Mouse (Mus musculus): ENCODE measurements at regions not wholly inside any gene's neighbourhood (a gene's known extent, or its start where the extent isn't known, plus 50 kb on each side); places are given as distances from the start of the nearest gene placed in this dataset.

- no peak overlapping the region for H3K4me2 ChIP-seq (ENCODE audit: low read depth, low read length)
- no peaks in the 10 kb centered on the region for H3K36me3 ChIP-seq (ENCODE audit: control insufficient read depth, insufficient read depth)
- H3K4me1 ChIP-seq (ENCODE audit: control insufficient read depth, low read depth, low read length): no peaks in the 10 kb centered on the region
- no peak overlapping the region for H3K9ac ChIP-seq (ENCODE audit: low read depth, low read length)
- no peaks in the 10 kb centered on the region for H3K9me3 ChIP-seq (replicated peaks; ENCODE audit: control insufficient read depth, low read length)
- no peak overlapping the region for H3K4me3 ChIP-seq (ENCODE audit: low read depth, low read length)
- 14% methylated on average over 3 of the region's 3 CpGs for WGBS (ENCODE audit: insufficient replicate concordance)
- no peak overlapping the region for H3K27ac ChIP-seq (ENCODE audit: low read length)
- H3K27me3 ChIP-seq (ENCODE audit: control insufficient read depth, insufficient read depth, low read depth, low read length): no peaks in the 10 kb centered on the region
- no peak for ATAC-seq (ENCODE audit: low read depth)
Measured at GRCm38 (mm10) chr19:37821243-37821642, 123.6 kb downstream of the Cyp26a1 start.

GRCm38 (mm10) chr19:37821671-37822190 lies 124.1 kb downstream of the Cyp26a1 start:
- Histone ChIP-seq H3K27ac (ENCODE audit: low read length) (no peak overlapping the region), H3K9ac (ENCODE audit: low read depth, low read length) (no peak overlapping the region), H3K27me3 (ENCODE audit: control insufficient read depth, insufficient read depth, low read depth, low read length) (no peaks in the 10 kb centered on the region), H3K36me3 (ENCODE audit: control insufficient read depth, insufficient read depth) (no peaks in the 10 kb centered on the region), H3K4me1 (ENCODE audit: control insufficient read depth, low read depth, low read length) (no peaks in the 10 kb centered on the region), H3K9me3 (replicated peaks; ENCODE audit: control insufficient read depth, low read length) (no peaks in the 10 kb centered on the region), H3K4me2 (ENCODE audit: low read depth, low read length) (no peak overlapping the region), H3K4me3 (ENCODE audit: low read depth, low read length) (no peak overlapping the region)
- WGBS (ENCODE audit: insufficient replicate concordance): 68% methylated on average over 3 of the region's 3 CpGs
- no peak for ATAC-seq (ENCODE audit: low read depth)

- 55% methylated on average over 5 of the region's 5 CpGs for WGBS (ENCODE audit: insufficient replicate concordance)
- ATAC-seq (ENCODE audit: low read depth): no peak
- Histone ChIP-seq H3K36me3 (ENCODE audit: control insufficient read depth, insufficient read depth) (no peaks in the 10 kb centered on the region), H3K4me3 (ENCODE audit: low read depth, low read length) (no peak overlapping the region), H3K4me2 (ENCODE audit: low read depth, low read length) (no peak overlapping the region), H3K9me3 (replicated peaks; ENCODE audit: control insufficient read depth, low read length) (no peaks in the 10 kb centered on the region), H3K4me1 (ENCODE audit: control insufficient read depth, low read depth, low read length) (no peaks in the 10 kb centered on the region), H3K27ac (ENCODE audit: low read length) (no peak overlapping the region), H3K27me3 (ENCODE audit: control insufficient read depth, insufficient read depth, low read depth, low read length) (no peaks in the 10 kb centered on the region), H3K9ac (ENCODE audit: low read depth, low read length) (no peak overlapping the region)
Measured at GRCm38 (mm10) chr19:37824155-37824554, 126.6 kb downstream of the Cyp26a1 start.

- Histone ChIP-seq H3K4me1 (ENCODE audit: control insufficient read depth, low read depth, low read length) (no peaks in the 10 kb centered on the region), H3K27ac (ENCODE audit: low read length) (no peak overlapping the region), H3K4me2 (ENCODE audit: low read depth, low read length) (no peak overlapping the region), H3K9ac (ENCODE audit: low read depth, low read length) (no peak overlapping the region), H3K27me3 (ENCODE audit: control insufficient read depth, insufficient read depth, low read depth, low read length) (no peaks in the 10 kb centered on the region), H3K9me3 (replicated peaks; ENCODE audit: control insufficient read depth, low read length) (no peaks in the 10 kb centered on the region), H3K4me3 (ENCODE audit: low read depth, low read length) (no peak overlapping the region), H3K36me3 (ENCODE audit: control insufficient read depth, insufficient read depth) (no peaks in the 10 kb centered on the region)
- no peak for ATAC-seq (ENCODE audit: low read depth)
Measured at GRCm38 (mm10) chr19:37831406-37831805, 133.8 kb downstream of the Cyp26a1 start.

- no peak for ATAC-seq (ENCODE audit: low read depth)
- Histone ChIP-seq H3K4me2 (ENCODE audit: low read depth, low read length) (no peak overlapping the region), H3K4me3 (ENCODE audit: low read depth, low read length) (no peak overlapping the region), H3K27ac (ENCODE audit: low read length) (no peak overlapping the region), H3K27me3 (ENCODE audit: control insufficient read depth, insufficient read depth, low read depth, low read length) (no peaks in the 10 kb centered on the region), H3K4me1 (ENCODE audit: control insufficient read depth, low read depth, low read length) (no peaks in the 10 kb centered on the region), H3K36me3 (ENCODE audit: control insufficient read depth, insufficient read depth) (no peaks in the 10 kb centered on the region), H3K9ac (ENCODE audit: low read depth, low read length) (no peak overlapping the region), H3K9me3 (replicated peaks; ENCODE audit: control insufficient read depth, low read length) (no peaks in the 10 kb centered on the region)
- WGBS (ENCODE audit: insufficient replicate concordance): 31% methylated on average over 5 of the region's 5 CpGs
Measured at GRCm38 (mm10) chr19:37836900-37837299, 139.3 kb downstream of the Cyp26a1 start.
